Mouse (Mus musculus) heart, postnatal 0 days (tissue): Measurements from ENCODE around the gene 9930021J03Rik. TPM values are rescaled to one million over a fixed set of nuclear protein-coding genes. Genes with fewer than 3 reads are reported as not detected.

Experiments
- ATAC-seq: fragments of 200-750 bp; cut with Nextera tagmentation; 2 replicates; pipeline ENCODE4 v1.8.0; 2017; ENCODE audit warnings: low read depth, moderate number of reproducible peaks, moderate library complexity; ENCODE audit not compliant: insufficient read depth
- DNase-seq: peaks from one replicate; pipeline ENCODE4 v3.0.0-alpha.2; 2016; ENCODE audit warnings: low spot score
- H3K27ac ChIP-seq: fragments of 300-500 bp; sonication (generic); 2 replicates; pipeline ENCODE4 v1.5.1; 2014; ENCODE audit warnings: low read depth, mild to moderate bottlenecking
- H3K27me3 ChIP-seq: fragments of 300-500 bp; sonication (generic); 2 replicates; pipeline ENCODE4 v1.6.1; 2014; ENCODE audit warnings: low read length, mixed read lengths; ENCODE audit not compliant: control insufficient read depth, insufficient read depth
- H3K36me3 ChIP-seq: fragments of 300-500 bp; sonication (generic); replicated peaks from 2 replicates; pipeline ENCODE4 v1.6.1; 2014; ENCODE audit warnings: low read length, mixed read lengths; ENCODE audit not compliant: control insufficient read depth, insufficient read depth
- H3K4me1 ChIP-seq: fragments of 300-500 bp; sonication (generic); 2 replicates; pipeline ENCODE4 v1.6.1; 2014; ENCODE audit warnings: antibody characterized with exemption; ENCODE audit not compliant: control insufficient read depth, insufficient read depth
- H3K4me2 ChIP-seq: fragments of 300-500 bp; sonication (generic); 2 replicates; pipeline ENCODE4 v1.6.1; 2014; ENCODE audit warnings: low read depth, mild to moderate bottlenecking, low read length, moderate library complexity
- H3K4me3 ChIP-seq: fragments of 300-500 bp; sonication (generic); 2 replicates; pipeline ENCODE4 v1.5.1; 2014; ENCODE audit warnings: low read depth, low read length
- H3K9ac ChIP-seq: fragments of 300-500 bp; sonication (generic); replicated peaks from 2 replicates; pipeline ENCODE4 v1.6.1; 2014; ENCODE audit warnings: low read depth, low read length, mixed read lengths
- H3K9me3 ChIP-seq: fragments of 300-500 bp; sonication (generic); replicated peaks from 2 replicates; pipeline ENCODE4 v1.6.1; 2016; ENCODE audit warnings: low read length; ENCODE audit not compliant: control insufficient read depth
- CTCF ChIP-seq: IDR thresholded peaks from 2 replicates; pipeline ENCODE4 v1.5.1; 2016; ENCODE audit warnings: antibody characterized with exemption, control low read depth, low read depth
- EP300 ChIP-seq: IDR thresholded peaks from 2 replicates; pipeline ENCODE4 v1.6.1; 2016; ENCODE audit warnings: antibody characterized with exemption, low read depth
- WGBS: fragments of 180-500 bp; shearing (Covaris S2); extraction: QIAGEN DNeasy Blood & Tissue Kit; methylation state at CpG from one replicate; pipeline ENCODE4 v1.1.7; 2014; 5-methylcytosine and 5-hydroxymethylcytosine counted together
- polyA plus RNA-seq: library from polyadenylated mRNA; unstranded; fragments of >200 nt; fragmentation: Nextera tagmentation; extraction: Ambion mirVana; gene quantifications from 2 replicates; pipeline ENCODE4 v1.2.1, GENCODE M21; 2015
- total RNA-seq: library from RNA; depleted of rRNA; stranded (reverse); fragments of >200 nt; gene quantifications from 2 replicates; pipeline ENCODE4 v1.2.3, GENCODE M21; 2014; ENCODE audit warnings: low replicate concordance

Gene 9930021J03Rik
- total and polyA plus RNA-seq, 2 experiments from 2014 or later, result 1.9 to 8.6 TPM

DNA sequence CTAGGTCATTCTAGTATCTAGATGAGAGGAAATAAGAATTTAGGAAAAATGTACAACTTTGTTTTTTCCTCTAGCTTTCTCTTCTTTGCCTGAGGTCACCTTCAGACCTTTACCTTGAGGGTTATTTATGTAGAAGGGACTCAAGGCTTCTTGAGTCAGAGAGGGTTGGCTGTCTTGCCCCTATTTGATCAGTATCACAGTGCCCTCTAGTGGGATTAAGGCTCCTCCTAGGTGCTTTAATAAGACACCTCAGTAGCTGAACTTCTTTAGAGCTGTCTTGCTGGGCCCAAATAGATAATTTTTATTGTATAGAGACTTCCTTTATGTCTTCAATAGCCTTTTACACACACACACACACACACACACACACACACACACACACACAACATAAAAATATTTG lies 15.2 kb upstream of the 9930021J03Rik start:
- Histone ChIP-seq H3K9ac (no peak overlapping the region), H3K27me3 (no peaks in the 10 kb centered on the region), H3K9me3 (no peaks in the 10 kb centered on the region), H3K4me3 (no peak overlapping the region), H3K4me2 (no peak overlapping the region), H3K4me1 (no peaks in the 10 kb centered on the region), H3K36me3 (no peaks in the 10 kb centered on the region), H3K27ac (no peak overlapping the region)
- DNase-seq (peak; percentile 61), ATAC-seq (no peak)
- TF ChIP-seq EP300, result no peak
- peak; percentile 61 for TF ChIP-seq CTCF

GRCm38 (mm10) chr19:29812581-29813460 lies 7.0 kb upstream of the 9930021J03Rik start, which contains the start of gene Ranbp6:
Gene Ranbp6 (minus strand): TSS chr19:29812974.
- peak; percentile 89 for DNase-seq
- Histone ChIP-seq H3K9me3 (no peaks in the 10 kb centered on the region), H3K4me1 (peaks cover 5% of the 10 kb centered on the region), H3K4me2 (peak within 1 kb of the TSS; percentile 75), H3K4me3 (peak within 1 kb of the TSS; percentile 76), H3K27me3 (no peaks in the 10 kb centered on the region), H3K27ac (peak within 1 kb of the TSS; percentile 53), H3K36me3 (peaks cover 26% of the 10 kb centered on the region), H3K9ac (peak within 1 kb of the TSS; percentile 74)
- ATAC-seq, result peak; percentile 99
- TF ChIP-seq EP300 (no peak), CTCF (no peak)
- under 1% methylated on average over 47 of the region's 47 CpGs for WGBS

DNA sequence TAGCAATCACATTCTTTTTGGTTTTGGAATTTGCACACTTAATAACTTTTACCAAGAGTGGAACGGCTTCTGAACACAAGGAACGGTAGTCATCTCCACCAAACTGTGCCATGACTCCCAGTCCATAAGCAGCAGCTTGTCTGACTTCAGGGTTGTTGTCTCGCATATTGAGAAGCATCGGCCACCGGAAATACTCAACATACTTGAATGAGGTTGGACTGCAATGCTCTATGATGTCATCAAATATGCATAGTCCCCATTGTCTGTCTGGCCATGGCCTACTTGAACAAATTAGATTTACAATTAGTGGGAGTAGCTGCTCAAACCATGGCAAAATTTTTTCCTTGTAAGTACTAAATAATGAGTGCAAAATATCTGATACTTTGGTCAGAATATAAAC lies 4.2 kb upstream of the 9930021J03Rik start:
- no peak overlapping the region for H3K4me2 ChIP-seq
- no peak overlapping the region for H3K4me3 ChIP-seq
- no peak for ATAC-seq
- 94% methylated on average over 5 of the region's 5 CpGs for WGBS
- no peaks in the 10 kb centered on the region for H3K27me3 ChIP-seq
- no peaks in the 10 kb centered on the region for H3K9me3 ChIP-seq
- H3K27ac ChIP-seq, result no peak overlapping the region
- no peak for TF ChIP-seq EP300
- no peak for TF ChIP-seq CTCF
- H3K36me3 ChIP-seq, result peaks cover 26% of the 10 kb centered on the region
- no peak overlapping the region for H3K9ac ChIP-seq
- H3K4me1 ChIP-seq, result peaks cover 5% of the 10 kb centered on the region
- no peak for DNase-seq

DNA sequence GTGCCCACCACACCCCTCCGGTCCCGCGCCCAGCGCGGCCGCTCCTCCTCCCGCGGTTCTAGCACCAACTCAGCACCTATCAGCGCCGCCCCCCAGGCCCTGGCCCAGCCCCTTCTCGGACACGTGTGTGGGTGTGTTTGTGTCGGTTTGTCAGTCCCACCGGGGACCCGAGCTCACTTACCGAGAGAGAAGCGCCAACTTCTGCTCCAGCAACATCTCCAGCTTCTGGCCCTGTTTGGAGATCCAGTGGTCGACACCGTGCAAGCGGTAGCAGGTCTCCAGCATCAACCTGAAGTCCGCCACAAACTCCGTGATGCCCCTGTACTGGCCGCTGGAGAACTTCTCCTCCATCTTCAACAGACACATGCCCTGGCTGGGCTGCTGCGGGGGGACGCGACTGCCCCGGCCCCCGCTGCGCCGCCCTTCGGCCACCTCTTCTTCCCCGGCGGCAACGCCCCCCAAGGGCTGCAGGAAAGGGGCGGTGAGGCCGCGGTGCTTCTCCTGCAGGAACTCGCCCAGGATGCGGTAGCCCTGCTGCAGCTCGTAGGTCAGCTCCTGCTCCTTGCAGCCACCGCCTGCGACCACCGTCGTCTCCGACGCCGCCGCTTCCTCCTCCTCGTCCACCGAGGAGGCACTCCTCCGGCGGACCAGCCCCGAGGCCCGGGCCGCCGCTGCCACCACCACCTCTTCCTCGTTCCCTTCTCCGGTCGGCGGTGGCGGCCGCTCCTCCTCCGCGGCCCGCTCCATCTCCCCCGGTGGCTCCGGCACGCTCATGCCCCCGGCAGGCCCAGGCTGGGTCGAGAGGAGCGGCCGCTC lies 480 bp downstream of the 9930021J03Rik start:
- Histone ChIP-seq H3K9me3 (no peaks in the 10 kb centered on the region), H3K27ac (peak overlapping the region; percentile 92), H3K27me3 (no peaks in the 10 kb centered on the region), H3K36me3 (peaks cover 14% of the 10 kb centered on the region), H3K4me2 (peak overlapping the region; percentile 88), H3K9ac (peak overlapping the region; percentile 88), H3K4me3 (peak overlapping the region; percentile 87), H3K4me1 (peaks cover 13% of the 10 kb centered on the region)
- no peak for TF ChIP-seq CTCF
- no peak for TF ChIP-seq EP300
- 1% methylated on average over 60 of the region's 72 CpGs for WGBS
- DNase-seq (peak; percentile 60), ATAC-seq (peak; percentile 55)

DNA sequence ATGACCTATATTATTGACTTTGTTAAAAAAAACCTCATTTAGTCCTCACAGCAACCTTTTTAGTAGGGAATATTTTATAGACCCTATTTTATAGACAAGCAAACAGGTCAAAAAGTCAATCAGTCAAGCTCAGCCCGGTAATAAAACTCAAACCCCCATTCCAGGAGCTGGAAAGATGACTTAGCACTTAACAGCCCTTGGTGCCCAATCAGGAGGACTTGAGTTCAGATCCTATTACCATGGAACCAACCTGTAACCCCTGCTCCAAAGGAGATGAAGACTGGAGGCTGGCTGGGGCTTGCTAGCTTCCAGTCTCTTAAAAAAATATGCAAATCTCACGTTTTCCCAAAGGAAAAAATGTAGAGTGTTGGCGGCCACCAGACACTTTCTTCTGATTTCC lies 1.8 kb downstream of the 9930021J03Rik start:
- Histone ChIP-seq H3K27me3 (no peaks in the 10 kb centered on the region), H3K27ac (no peak overlapping the region), H3K4me2 (peak overlapping the region; percentile 88), H3K4me1 (peaks cover 13% of the 10 kb centered on the region), H3K4me3 (peak overlapping the region; percentile 17; the same call in 1 of the 2 replicates), H3K9ac (no peak overlapping the region), H3K9me3 (no peaks in the 10 kb centered on the region), H3K36me3 (peaks cover under 1% of the 10 kb centered on the region; the same call in 1 of the 2 replicates)
- TF ChIP-seq CTCF (no peak), EP300 (no peak)
- no peak for ATAC-seq
- 50% methylated on average over 3 of the region's 3 CpGs for WGBS
- DNase-seq, result no peak
